Mouse (Mus musculus) myocyte (in vitro differentiated cells): ENCODE measurements around the gene Isyna1. TPM values are rescaled to one million over a fixed set of nuclear protein-coding genes. Genes with fewer than 3 reads are reported as not detected.
A peak's percentile ranks its signal among the peaks of the same experiment; 100 is the strongest.

Experiments used
- H3K27me3 ChIP-seq: one replicate; pipeline ENCODE4 v1.6.1; 2011; ENCODE audit not compliant: control insufficient read depth, insufficient read depth, insufficient read length
- H3K36me3 ChIP-seq: one replicate; pipeline ENCODE4 v1.6.1; 2011; ENCODE audit not compliant: control insufficient read depth, insufficient read depth
- H3K4me2 ChIP-seq: one replicate; pipeline ENCODE4 v1.6.1; 2011; ENCODE audit warnings: low read depth, control low read depth
- H3K4me3 ChIP-seq: one replicate; pipeline ENCODE4 v1.5.1; 2011; ENCODE audit warnings: mild to moderate bottlenecking, control low read depth, moderate library complexity
- H3K79me2 ChIP-seq: one replicate; pipeline ENCODE4 v1.6.1; 2011; ENCODE audit not compliant: control insufficient read depth, insufficient read depth
- H3ac ChIP-seq: one replicate; pipeline ENCODE4 v1.6.1; 2011; ENCODE audit not compliant: control insufficient read depth, insufficient read length
- CEBPB ChIP-seq: IDR thresholded peaks from 2 replicates; pipeline ENCODE4 v1.6.1; 2011; ENCODE audit warnings: mild to moderate bottlenecking, moderate library complexity; ENCODE audit not compliant: poor library complexity, insufficient read depth, severe bottlenecking
- E2F4 ChIP-seq: IDR thresholded peaks from one replicate; pipeline ENCODE4 v1.6.1; 2011; ENCODE audit warnings: mild to moderate bottlenecking, control low read depth, moderate library complexity; ENCODE audit not compliant: insufficient read depth
- MAX ChIP-seq: IDR thresholded peaks from one replicate; pipeline ENCODE4 v1.6.1; 2011; ENCODE audit warnings: low read depth, mild to moderate bottlenecking, control low read depth
- MYOD1 ChIP-seq, 3 experiments: IDR thresholded peaks; one replicate each; pipeline ENCODE4 v1.6.1; 2011; ENCODE audit warnings: control low read depth in 2 of 3, low read depth in 2 of 3, mild to moderate bottlenecking in 2 of 3, moderate library complexity in 1 of 3; ENCODE audit not compliant: insufficient read length in 2 of 3, control insufficient read depth in 1 of 3
- POLR2A ChIP-seq: IDR thresholded peaks from one replicate; pipeline ENCODE4 v1.6.1; 2011; ENCODE audit warnings: low read depth, mild to moderate bottlenecking, control low read depth, moderate library complexity; ENCODE audit not compliant: insufficient read length
- POLR2AphosphoS2 ChIP-seq: IDR thresholded peaks from one replicate; pipeline ENCODE4 v1.6.1; 2011; ENCODE audit warnings: low read depth, control low read depth; ENCODE audit not compliant: insufficient read length
- REST ChIP-seq: IDR thresholded peaks from one replicate; pipeline ENCODE4 v1.6.1; 2011; ENCODE audit warnings: mild to moderate bottlenecking, control low read depth, moderate library complexity; ENCODE audit not compliant: insufficient read depth, insufficient read length
- SRF ChIP-seq: IDR thresholded peaks from one replicate; pipeline ENCODE4 v1.6.1; 2011; ENCODE audit warnings: low read depth; ENCODE audit not compliant: control insufficient read depth, insufficient read length
- TCF12 ChIP-seq: IDR thresholded peaks from one replicate; pipeline ENCODE4 v1.6.1; 2011; ENCODE audit warnings: mild to moderate bottlenecking, control low read depth; ENCODE audit not compliant: poor library complexity, insufficient read depth, severe bottlenecking
- TCF3 ChIP-seq: IDR thresholded peaks from one replicate; pipeline ENCODE4 v1.6.1; 2011; ENCODE audit warnings: low read depth, control low read depth; ENCODE audit not compliant: insufficient read length
- USF1 ChIP-seq: IDR thresholded peaks from one replicate; pipeline ENCODE4 v1.6.1; 2011; ENCODE audit warnings: low read depth, mild to moderate bottlenecking, control low read depth, moderate library complexity
- polyA plus RNA-seq: library from polyadenylated mRNA; unstranded; fragments of >200 nt; fragmentation: generic; extraction: Trizol; gene quantifications from one replicate; pipeline ENCODE4 v1.2.1, GENCODE M21; 2012; ENCODE audit warnings: missing spikeins

Gene Isyna1
- polyA plus RNA-seq = 40.4 TPM

DNA sequence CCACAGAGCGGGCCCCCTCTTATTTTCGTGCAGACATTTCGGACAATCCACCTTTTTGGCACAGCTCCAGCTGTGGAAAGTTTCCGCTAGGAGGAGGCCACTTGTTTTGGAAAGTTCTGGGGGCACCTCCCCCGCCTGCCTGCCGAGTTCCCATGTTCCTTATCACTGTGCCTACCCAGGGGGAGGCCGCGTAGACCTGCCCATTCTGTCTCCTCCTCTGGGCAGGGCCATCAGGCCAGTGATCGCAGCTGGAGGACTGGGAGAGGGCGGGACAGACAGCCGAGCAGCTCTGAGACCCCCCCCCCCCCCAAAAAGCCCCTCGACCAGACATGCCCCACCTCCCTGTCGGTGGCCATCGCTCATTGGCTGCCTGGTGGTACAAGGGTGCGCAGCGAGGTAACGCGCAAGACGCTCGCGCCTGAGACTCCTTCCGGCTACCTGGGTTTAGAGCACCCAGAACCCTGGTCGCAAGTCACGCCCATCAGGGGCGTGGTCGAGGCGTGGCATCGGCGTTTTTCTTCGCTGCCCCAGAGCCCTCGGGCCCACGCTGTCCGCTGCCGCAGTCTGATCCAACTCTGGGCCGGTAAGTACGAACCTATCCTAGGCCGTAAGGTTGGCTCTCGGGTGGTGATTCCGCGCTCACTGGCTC lies at the start of gene Isyna1:
Gene Isyna1 (plus strand): TSS at position 413 of the 649 bp plus-strand sequence.
- Histone ChIP-seq H3K4me3 (peak within 1 kb of the TSS; percentile 17), H3K27me3 (no peaks in the 10 kb centered on the region), H3K4me2 (peak within 1 kb of the TSS; percentile 66), H3K36me3 (peaks cover 3% of the 10 kb centered on the region), H3ac (peak within 1 kb of the TSS; percentile 22), H3K79me2 (no peaks in the 10 kb centered on the region)
- no peak for TF ChIP-seq CEBPB
- peak; percentile 58 for TF ChIP-seq POLR2A
- no peak for TF ChIP-seq TCF3
- TF ChIP-seq POLR2AphosphoS2 = peak; percentile 76

DNA sequence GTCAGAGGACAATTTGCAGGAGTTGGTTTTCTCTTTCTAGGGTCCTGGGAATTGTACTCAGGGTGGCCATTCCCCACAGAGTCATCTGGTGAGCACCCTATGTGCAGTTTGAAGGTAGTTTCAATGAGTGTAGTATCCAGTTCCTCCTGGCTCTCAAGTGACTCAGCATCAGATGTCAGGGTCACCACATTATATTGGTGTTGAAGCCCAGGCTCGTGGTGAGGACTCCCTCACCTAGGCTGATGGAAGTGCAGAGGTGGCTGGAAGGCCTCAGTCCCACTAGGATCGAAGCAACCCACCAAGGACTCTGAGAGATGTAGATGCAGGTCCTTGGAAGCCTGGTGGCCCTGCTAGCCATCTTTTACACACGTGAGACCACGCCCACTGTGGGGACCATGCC lies 47.8 kb upstream of the Isyna1 start:
- H3ac ChIP-seq = no peak overlapping the region
- peaks cover 92% of the 10 kb centered on the region for H3K79me2 ChIP-seq
- H3K27me3 ChIP-seq = no peaks in the 10 kb centered on the region
- H3K4me2 ChIP-seq = no peak overlapping the region
- H3K4me3 ChIP-seq = no peak overlapping the region
- H3K36me3 ChIP-seq = no peaks in the 10 kb centered on the region
- no peak for TF ChIP-seq TCF12

DNA sequence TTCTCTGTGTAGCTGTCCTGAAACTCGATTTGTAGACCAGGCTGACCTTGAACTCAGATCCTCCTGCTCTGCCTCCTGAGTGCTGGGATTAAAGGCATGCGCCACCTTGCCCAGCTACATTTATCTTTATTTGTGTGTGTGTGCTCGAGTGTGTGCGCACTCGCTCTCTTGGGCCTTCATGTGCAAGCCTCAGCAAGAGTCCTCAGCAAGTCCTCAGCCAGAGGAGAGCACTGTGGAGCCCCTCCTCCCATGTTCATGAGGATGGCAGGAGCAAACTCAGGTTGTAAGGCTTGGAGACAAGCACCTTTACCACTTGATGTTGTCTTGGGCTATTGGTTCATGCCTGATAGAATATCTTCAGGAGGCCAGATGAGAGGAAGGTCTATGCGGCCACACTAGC lies 46.4 kb upstream of the Isyna1 start:
- Histone ChIP-seq H3K4me3 (no peak overlapping the region), H3K27me3 (no peaks in the 10 kb centered on the region)
- no peak for TF ChIP-seq E2F4
- no peak for TF ChIP-seq CEBPB
- no peak for TF ChIP-seq TCF12
- TF ChIP-seq SRF = no peak
- no peak for TF ChIP-seq POLR2A
- TF ChIP-seq REST = no peak
- TF ChIP-seq MYOD1 (IDR thresholded peaks at IDR 0.05; ENCODE audit: control insufficient read depth in 1 of 3, insufficient read length in 2 of 3, low read depth in 2 of 3) = no peak
- no peak for TF ChIP-seq USF1
- no peak for TF ChIP-seq MAX

DNA sequence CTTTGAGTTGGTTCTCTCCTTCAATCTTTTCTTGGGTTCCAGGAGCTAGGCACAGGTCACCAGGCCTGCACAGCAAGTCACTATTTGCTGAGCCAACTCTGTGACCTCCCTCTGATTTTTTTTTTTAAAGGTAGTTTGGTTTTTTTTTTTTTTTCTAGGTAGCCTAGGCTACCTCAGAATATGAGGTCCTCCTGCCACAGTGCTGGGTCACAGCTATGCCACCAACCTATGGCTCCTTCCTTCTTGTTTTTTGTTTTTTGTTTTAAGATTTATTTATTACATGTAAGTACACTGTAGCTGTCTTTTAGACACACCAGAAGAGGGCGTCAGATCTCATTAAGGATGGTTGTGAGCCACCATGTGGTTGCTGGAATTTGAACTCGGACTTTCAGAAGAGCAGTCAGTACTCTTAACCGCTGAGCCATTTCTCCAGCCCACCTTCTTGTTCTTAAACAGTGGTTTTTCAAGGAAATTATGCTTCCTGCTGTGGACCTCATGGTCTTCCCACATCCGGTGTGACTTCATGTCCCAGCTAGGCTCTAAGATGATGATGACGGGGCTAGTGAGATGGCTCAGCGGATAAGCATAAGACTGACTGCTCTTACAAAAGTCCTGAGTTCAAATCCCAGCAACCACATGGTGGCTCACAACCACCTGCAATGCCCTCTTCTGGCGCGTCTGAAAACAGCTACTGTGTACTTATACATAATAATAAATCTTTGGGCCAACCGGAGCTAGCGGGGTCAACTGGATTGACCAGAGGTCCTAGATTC lies 44.6 kb upstream of the Isyna1 start:
- Histone ChIP-seq H3K4me3 (no peak overlapping the region), H3K79me2 (peaks cover 85% of the 10 kb centered on the region), H3ac (no peak overlapping the region), H3K36me3 (no peaks in the 10 kb centered on the region), H3K4me2 (no peak overlapping the region), H3K27me3 (no peaks in the 10 kb centered on the region)
- TF ChIP-seq CEBPB (no peak), POLR2AphosphoS2 (no peak), USF1 (no peak), SRF (no peak), TCF3 (no peak), MYOD1 (IDR thresholded peaks at IDR 0.05; ENCODE audit: control insufficient read depth in 1 of 3, insufficient read length in 2 of 3, low read depth in 2 of 3) (no peak), POLR2A (no peak), MAX (no peak)

More for the DNA sequence above, 46.4 kb upstream of the Isyna1 start:
- Histone ChIP-seq H3K4me2 (no peak overlapping the region), H3K79me2 (peaks cover 92% of the 10 kb centered on the region), H3K36me3 (no peaks in the 10 kb centered on the region), H3ac (no peak overlapping the region)

DNA sequence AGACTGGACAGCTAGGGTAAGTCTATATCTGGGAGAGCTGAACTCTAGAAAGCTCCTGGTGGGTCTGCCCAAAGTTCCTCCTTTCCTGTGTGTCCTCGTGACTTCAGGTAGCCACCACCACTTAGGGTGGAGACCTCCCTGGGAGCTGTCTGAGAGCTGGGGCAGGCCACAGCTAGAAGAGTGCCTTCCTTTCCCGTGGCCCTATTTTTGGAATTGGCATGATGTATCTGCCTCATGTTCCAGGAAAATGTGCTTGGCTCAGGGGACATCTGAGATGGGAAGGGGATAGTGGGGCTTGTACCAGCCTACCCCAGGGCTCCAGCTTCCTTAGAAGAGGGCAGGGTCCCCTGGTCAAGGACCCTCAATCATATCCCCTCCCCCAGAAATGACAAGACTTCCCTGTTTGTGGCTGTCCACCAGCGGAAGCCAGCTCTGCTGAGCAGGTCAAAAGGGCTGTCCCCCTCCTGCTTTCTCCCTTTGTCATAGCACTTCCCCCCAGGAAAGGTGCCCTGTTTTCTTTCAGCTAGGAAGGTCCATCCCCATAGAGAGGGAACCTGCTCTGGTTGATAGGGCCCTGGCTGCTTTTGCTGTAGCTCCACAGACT lies 42.5 kb upstream of the Isyna1 start:
- Histone ChIP-seq H3ac (no peak overlapping the region), H3K27me3 (no peaks in the 10 kb centered on the region), H3K79me2 (peaks cover 73% of the 10 kb centered on the region), H3K4me2 (no peak overlapping the region), H3K4me3 (no peak overlapping the region), H3K36me3 (no peaks in the 10 kb centered on the region)
- TF ChIP-seq CEBPB = no peak
- no peak for TF ChIP-seq MYOD1 (IDR thresholded peaks at IDR 0.05; ENCODE audit: control insufficient read depth in 1 of 3, insufficient read length in 2 of 3, low read depth in 2 of 3)
- no peak for TF ChIP-seq SRF
